21 mouse cellular contexts compared by ENCODE assay signal in genomic region chr15:70644447-70645202, GRCm38 (mm10).
DNase-seq lines count a peak whose midpoint lies in the region; ATAC-seq lines count a peak whose summit lies in the region.
"Had no signal": no experiment of that assay in that cellular context is flagged by ENCODE, and none has a peak within 500 bp of the region (broad histone marks: within the 10 kb centered on the region; RNA-seq: fewer than 3 reads in every experiment).

No protein-coding gene starts in this region.

- H3K4me1 ChIP-seq in midbrain, embryonic 14.5 days (ENCODE audit: control insufficient read depth, insufficient read depth, low read length) = no peaks in the 10 kb centered on the region
- no peaks in the 10 kb centered on the region for H3K4me1 ChIP-seq in midbrain, embryonic 11.5 days (ENCODE audit: control insufficient read depth, insufficient read depth, low read length)
- H3K4me1 ChIP-seq in forebrain, embryonic 16.5 days (replicated peaks; ENCODE audit: control insufficient read depth, insufficient read depth, low read length) = no peaks in the 10 kb centered on the region
- H3K4me1 ChIP-seq in neural tube, embryonic 14.5 days (ENCODE audit: control insufficient read depth, insufficient read depth, low read length) = no peaks in the 10 kb centered on the region
- H3K4me1 ChIP-seq: heart, embryonic 15.5 days; limb, embryonic 15.5 days had no signal

- H3K27me3 ChIP-seq in midbrain, embryonic 14.5 days (ENCODE audit: control insufficient read depth, insufficient read depth, low read length) = no peaks in the 10 kb centered on the region
- no peaks in the 10 kb centered on the region for H3K27me3 ChIP-seq in midbrain, embryonic 11.5 days (ENCODE audit: control insufficient read depth, insufficient read depth, low read length)
- no peaks in the 10 kb centered on the region for H3K27me3 ChIP-seq in forebrain, embryonic 16.5 days (replicated peaks; ENCODE audit: control insufficient read depth, insufficient read depth, low read length)
- H3K27me3 ChIP-seq in neural tube, embryonic 14.5 days (ENCODE audit: control insufficient read depth, insufficient read depth, low read length) = no peaks in the 10 kb centered on the region
- H3K27me3 ChIP-seq: heart, embryonic 15.5 days; limb, embryonic 15.5 days had no signal

- no peak overlapping the region for H3K4me2 ChIP-seq in midbrain, embryonic 14.5 days (ENCODE audit: low read length)
- no peak overlapping the region for H3K4me2 ChIP-seq in midbrain, embryonic 11.5 days
- no peak overlapping the region for H3K4me2 ChIP-seq in forebrain, embryonic 16.5 days (ENCODE audit: low read length)
- H3K4me2 ChIP-seq in neural tube, embryonic 14.5 days (ENCODE audit: low read depth, low read length) = no peak overlapping the region
- H3K4me2 ChIP-seq: heart, embryonic 15.5 days; limb, embryonic 15.5 days had no signal

- no peaks in the 10 kb centered on the region for H3K36me3 ChIP-seq in midbrain, embryonic 14.5 days (ENCODE audit: control insufficient read depth, insufficient read depth, low read length)
- no peaks in the 10 kb centered on the region for H3K36me3 ChIP-seq in midbrain, embryonic 11.5 days (ENCODE audit: control insufficient read depth, insufficient read depth, low read length)
- H3K36me3 ChIP-seq in forebrain, embryonic 16.5 days (ENCODE audit: control insufficient read depth, insufficient read depth) = no peaks in the 10 kb centered on the region
- H3K36me3 ChIP-seq in neural tube, embryonic 14.5 days (ENCODE audit: control insufficient read depth, insufficient read depth, low read length) = no peaks in the 10 kb centered on the region
- H3K36me3 ChIP-seq: heart, embryonic 15.5 days; limb, embryonic 15.5 days had no signal

- H3K9ac ChIP-seq in midbrain, embryonic 14.5 days (replicated peaks; ENCODE audit: low read length) = no peak overlapping the region
- H3K9ac ChIP-seq in midbrain, embryonic 11.5 days (ENCODE audit: low read length) = no peak overlapping the region
- no peak overlapping the region for H3K9ac ChIP-seq in forebrain, embryonic 16.5 days (replicated peaks; ENCODE audit: low read depth, low read length)
- H3K9ac ChIP-seq in neural tube, embryonic 14.5 days (replicated peaks; ENCODE audit: low read depth, low read length) = no peak overlapping the region
- H3K9ac ChIP-seq: heart, embryonic 15.5 days; limb, embryonic 15.5 days; liver, postnatal 0 days had no signal

- H3K4me3 ChIP-seq in midbrain, embryonic 14.5 days (replicated peaks; ENCODE audit: low read depth, low read length) = no peak overlapping the region
- no peak overlapping the region for H3K4me3 ChIP-seq in midbrain, embryonic 11.5 days (ENCODE audit: low read depth, low read length)
- no peak overlapping the region for H3K4me3 ChIP-seq in forebrain, embryonic 16.5 days (replicated peaks; ENCODE audit: low read length)
- no peak overlapping the region for H3K4me3 ChIP-seq in neural tube, embryonic 14.5 days (ENCODE audit: low read depth, low read length)
- H3K4me3 ChIP-seq: heart, adult 2 months; heart, embryonic 15.5 days; limb, embryonic 15.5 days had no signal

- H3K9me3 ChIP-seq in midbrain, embryonic 14.5 days (ENCODE audit: control insufficient read depth, low read length) = no peaks in the 10 kb centered on the region
- no peaks in the 10 kb centered on the region for H3K9me3 ChIP-seq in midbrain, embryonic 11.5 days (ENCODE audit: control insufficient read depth, low read length)
- no peaks in the 10 kb centered on the region for H3K9me3 ChIP-seq in forebrain, embryonic 16.5 days (ENCODE audit: control insufficient read depth, low read length)
- no peaks in the 10 kb centered on the region for H3K9me3 ChIP-seq in neural tube, embryonic 14.5 days (ENCODE audit: control insufficient read depth, low read length)
- H3K9me3 ChIP-seq: heart, embryonic 15.5 days; limb, embryonic 15.5 days had no signal

- DNase-seq in embryo, embryonic 10 days (ENCODE audit: low spot score) = peak; percentile 9
- no peak for DNase-seq in embryo, embryonic 9.5 days (ENCODE audit: extremely low spot score)
- DNase-seq in midbrain, embryonic 14.5 days = peak; percentile 29
- DNase-seq in midbrain, embryonic 11.5 days (ENCODE audit: low spot score, missing footprints) = no peak
- DNase-seq in cerebellum, postnatal 4 days (ENCODE audit: low spot score in 2 of 2) = no peak
- no peak for DNase-seq in kidney, adult 11 months
- DNase-seq: adrenal gland, adult 8-10 months; cerebellum, adult 11-12 months; cerebellum, postnatal 25 days; gastrocnemius, postnatal 14 days; heart, adult 2 months; kidney, adult 2 months; kidney, postnatal 36 days; liver, postnatal 0 days; lung, postnatal 14 days; right cerebral cortex, adult 18-20 months; thymus, adult 2 months had no signal

- ATAC-seq in midbrain, embryonic 14.5 days (ENCODE audit: low FRiP score, low TSS enrichment) = no peak
- ATAC-seq in midbrain, embryonic 11.5 days (ENCODE audit: low FRiP score) = no peak
- ATAC-seq in forebrain, embryonic 16.5 days = peak; percentile 55
- peak; percentile 68; the same call in 1 of the 2 replicates for ATAC-seq in neural tube, embryonic 14.5 days (ENCODE audit: low read depth)
- ATAC-seq: liver, postnatal 0 days had no signal

- H3K27ac ChIP-seq in midbrain, embryonic 14.5 days (replicated peaks; ENCODE audit: low read depth, low read length) = no peak overlapping the region
- H3K27ac ChIP-seq in midbrain, embryonic 11.5 days (ENCODE audit: low read depth, low read length) = no peak overlapping the region
- H3K27ac ChIP-seq in forebrain, embryonic 16.5 days (ENCODE audit: low read length) = no peak overlapping the region
- H3K27ac ChIP-seq in neural tube, embryonic 14.5 days (ENCODE audit: low read depth, low read length) = no peak overlapping the region
- H3K27ac ChIP-seq: heart, adult 2 months; heart, embryonic 15.5 days; limb, embryonic 15.5 days had no signal

Comparison
In these comparisons a context has a peak if more than half of its experiments do, and no peak if none do; other contexts are left out.
1. DNase-seq: peak in embryo, embryonic 10 days (single experiment) and midbrain, embryonic 14.5 days (single experiment); none in embryo, embryonic 9.5 days (single experiment), midbrain, embryonic 11.5 days (single experiment), cerebellum, postnatal 4 days (0 of 2) and kidney, adult 11 months (single experiment).
2. ATAC-seq: peak in forebrain, embryonic 16.5 days (single experiment) and neural tube, embryonic 14.5 days (single experiment); none in midbrain, embryonic 14.5 days (single experiment) and midbrain, embryonic 11.5 days (single experiment).